Mouse (Mus musculus) gastrocnemius, postnatal 36 days (tissue): ENCODE measurements around the gene Slc45a2. TPM values are rescaled to one million over a fixed set of nuclear protein-coding genes. Genes with fewer than 3 reads are reported as not detected.

Experiments
- DNase-seq, 2 experiments: peaks; one replicate each; pipeline ENCODE4 v3.0.0; 2022
- intact Hi-C: fragments of 180-260 bp; cut with DNase I; formaldehyde crosslinking; loops from one replicate; pipeline ENCODE4 v1.15.1; 2025
- total RNA-seq, 2 experiments: library from RNA; stranded (reverse); gene quantifications; 2 replicates each; pipeline ENCODE4 v1.2.3; 2021

Gene Slc45a2
- total RNA-seq, 2 experiments from 2014 or later = 0.08 TPM; not detected in 1

- intact Hi-C loops = no loop called here
- no peak for DNase-seq
Observed at GRCm38 (mm10) chr15:10999832-11000231, 689 bp upstream of the Slc45a2 start.

- intact Hi-C loops = no loop called here
- no peak for DNase-seq
Observed at GRCm38 (mm10) chr15:11003791-11004190, 3.3 kb downstream of the Slc45a2 start.

GRCm38 (mm10) chr15:11004646-11005045 is 4.1 kb downstream of the Slc45a2 start:
- no peak for DNase-seq
- intact Hi-C loops = no loop called here

- no peak for DNase-seq
- intact Hi-C loops = no loop called here
Observed at GRCm38 (mm10) chr15:11008756-11009155, 8.2 kb downstream of the Slc45a2 start.

GRCm38 (mm10) chr15:11010976-11011548 is 10.5 kb downstream of the Slc45a2 start:
- intact Hi-C loops = no loop called here
- DNase-seq = no peak

- no peak for DNase-seq
- intact Hi-C loops = no loop called here
Observed at GRCm38 (mm10) chr15:11014931-11015330, 14.4 kb downstream of the Slc45a2 start.

GRCm38 (mm10) chr15:11026801-11027561 is 26.5 kb downstream of the Slc45a2 start:
- intact Hi-C loops = no loop called here
- no peak for DNase-seq

GRCm38 (mm10) chr15:11030188-11030587 is 29.7 kb downstream of the Slc45a2 start:
- intact Hi-C loops = no loop called here
- no peak for DNase-seq

GRCm38 (mm10) chr15:11035947-11036474 is 35.5 kb downstream of the Slc45a2 start:
- no peak for DNase-seq
- intact Hi-C loops = loop anchor here (2.0 kb wide), 1 partner anchor 345 kb away; no protein-coding TSS in a partner anchor

GRCm38 (mm10) chr15:11036535-11037375 is 36.2 kb downstream of the Slc45a2 start:
- peak in 1 of 2 experiments; percentile 18 for DNase-seq
- intact Hi-C loops = loop anchor here (2.0 kb wide), 1 partner anchor 344 kb away; no protein-coding TSS in a partner anchor

- intact Hi-C loops = loop anchor here (2.0 kb wide), 1 partner anchor 343 kb away; no protein-coding TSS in a partner anchor
- DNase-seq = no peak
Observed at GRCm38 (mm10) chr15:11037376-11037695, 36.8 kb downstream of the Slc45a2 start.

- intact Hi-C loops = loop anchor here (1.0 to 2.0 kb wide), 2 partner anchors 283 to 343 kb away; no protein-coding TSS in a partner anchor
Observed at GRCm38 (mm10) chr15:11037711-11038110, 37.2 kb downstream of the Slc45a2 start, which contains the start of gene Rxfp3. Gene Rxfp3, minus strand, starts transcription at chr15:11037991.

GRCm38 (mm10) chr15:11038476-11038875 is 38.0 kb downstream of the Slc45a2 start:
- intact Hi-C loops = loop anchor here (1.0 kb wide), 1 partner anchor 282 kb away; no protein-coding TSS in a partner anchor
- no peak for DNase-seq

More at GRCm38 (mm10) chr15:11037711-11038110, 37.2 kb downstream of the Slc45a2 start, which contains the start of gene Rxfp3:
- no peak for DNase-seq

GRCm38 (mm10) chr15:11040067-11040466 is 39.5 kb downstream of the Slc45a2 start:
- no peak for DNase-seq
- intact Hi-C loops = no loop called here

GRCm38 (mm10) chr15:11041229-11041628 is 40.7 kb downstream of the Slc45a2 start:
- no peak for DNase-seq
- intact Hi-C loops = no loop called here

GRCm38 (mm10) chr15:11042828-11043227 is 42.3 kb downstream of the Slc45a2 start:
- DNase-seq = no peak
- intact Hi-C loops = loop anchor here (1.0 kb wide), 1 partner anchor 9 kb away; no protein-coding TSS in a partner anchor

- DNase-seq = no peak
- intact Hi-C loops = no loop called here
Observed at GRCm38 (mm10) chr15:11053678-11054439, 53.3 kb downstream of the Slc45a2 start.

GRCm38 (mm10) chr15:11054440-11055080 is 54.0 kb downstream of the Slc45a2 start:
- DNase-seq = no peak
- intact Hi-C loops = no loop called here

- DNase-seq = no peak
- intact Hi-C loops = no loop called here
Observed at GRCm38 (mm10) chr15:11062903-11063302, 62.4 kb downstream of the Slc45a2 start.
